Mouse (Mus musculus) layer of hippocampus, adult 6 months (tissue): ENCODE data around the gene Mapt. TPM values are rescaled to one million over a fixed set of nuclear protein-coding genes. Genes with fewer than 3 reads are reported as not detected.

ENCODE experiments used
- long read RNA-seq, 2 experiments: library from polyadenylated mRNA; unstranded; transcript quantifications; one replicate each; pipeline ENCODE4 v2.0.0; 2019 to 2020
- microRNA-seq: library from miRNA; unstranded; fragments of <30 nt; microRNA quantifications from one replicate; pipeline ENCODE4 v1.2.0, GENCODE M21; 2020
- polyA plus RNA-seq: library from polyadenylated mRNA; unstranded; fragments of <200 nt; fragmentation: Nextera tagmentation; gene quantifications from 2 replicates; pipeline ENCODE4 v1.2.3, GENCODE M21; 2021

Mapt gene
- 187 and 243 TPM in 2 replicates for polyA plus RNA-seq
- long read RNA-seq, experiment 1, full-length matches to known transcripts, result 268 of 396 reads
- long read RNA-seq, experiment 1, partial matches to known transcripts, result 65 of 396 reads
- long read RNA-seq, experiment 1, other reads (novel, unspliced or antisense), result 63 of 396 reads
- long read RNA-seq, experiment 2, full-length matches to known transcripts, result 471 of 711 reads
- long read RNA-seq, experiment 2, partial matches to known transcripts, result 66 of 711 reads
- long read RNA-seq, experiment 2, other reads (novel, unspliced or antisense), result 174 of 711 reads

DNA sequence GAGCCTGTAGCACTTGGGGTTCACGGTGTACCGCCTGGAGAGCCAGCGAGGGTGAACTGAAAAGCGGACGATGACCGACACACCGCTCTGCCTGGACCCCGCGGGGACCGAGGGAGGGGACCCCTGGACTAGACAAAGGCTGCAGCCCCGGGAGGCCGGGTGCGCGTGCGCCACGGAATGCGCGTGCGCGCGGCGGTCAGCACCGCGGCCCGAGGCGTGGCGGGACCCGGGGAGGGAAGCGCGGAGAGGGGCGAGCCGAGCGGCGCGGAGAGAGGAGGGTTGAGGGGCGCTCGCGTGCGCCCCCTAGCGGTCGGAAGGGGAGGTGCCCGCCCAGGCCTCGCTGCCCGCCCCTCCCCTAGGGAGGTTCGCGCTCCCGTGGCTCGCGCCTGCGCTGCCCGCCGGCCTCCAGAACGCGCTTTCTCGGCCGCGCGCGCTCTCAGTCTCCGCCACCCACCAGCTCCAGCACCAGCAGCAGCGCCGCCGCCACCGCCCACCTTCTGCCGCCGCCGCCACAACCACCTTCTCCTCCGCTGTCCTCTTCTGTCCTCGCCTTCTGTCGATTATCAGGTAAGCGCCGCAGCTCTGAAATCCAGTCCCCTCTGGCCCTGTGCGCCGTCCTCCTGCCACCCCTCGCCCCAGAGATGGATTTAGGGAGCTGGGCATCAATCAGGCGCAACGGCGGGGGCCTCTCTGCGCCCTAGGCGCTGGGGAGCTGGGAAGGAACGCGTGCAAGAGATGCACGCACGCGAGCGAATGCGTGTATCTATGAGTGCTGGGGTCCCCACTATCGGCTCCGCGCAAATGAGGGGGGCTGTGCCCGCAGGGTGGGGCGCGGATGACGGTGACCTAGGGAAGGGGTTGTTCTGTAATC lies at the start of gene Mapt:
Mapt (plus strand) TSS at position 350 of the 871 bp plus-strand sequence.

DNA sequence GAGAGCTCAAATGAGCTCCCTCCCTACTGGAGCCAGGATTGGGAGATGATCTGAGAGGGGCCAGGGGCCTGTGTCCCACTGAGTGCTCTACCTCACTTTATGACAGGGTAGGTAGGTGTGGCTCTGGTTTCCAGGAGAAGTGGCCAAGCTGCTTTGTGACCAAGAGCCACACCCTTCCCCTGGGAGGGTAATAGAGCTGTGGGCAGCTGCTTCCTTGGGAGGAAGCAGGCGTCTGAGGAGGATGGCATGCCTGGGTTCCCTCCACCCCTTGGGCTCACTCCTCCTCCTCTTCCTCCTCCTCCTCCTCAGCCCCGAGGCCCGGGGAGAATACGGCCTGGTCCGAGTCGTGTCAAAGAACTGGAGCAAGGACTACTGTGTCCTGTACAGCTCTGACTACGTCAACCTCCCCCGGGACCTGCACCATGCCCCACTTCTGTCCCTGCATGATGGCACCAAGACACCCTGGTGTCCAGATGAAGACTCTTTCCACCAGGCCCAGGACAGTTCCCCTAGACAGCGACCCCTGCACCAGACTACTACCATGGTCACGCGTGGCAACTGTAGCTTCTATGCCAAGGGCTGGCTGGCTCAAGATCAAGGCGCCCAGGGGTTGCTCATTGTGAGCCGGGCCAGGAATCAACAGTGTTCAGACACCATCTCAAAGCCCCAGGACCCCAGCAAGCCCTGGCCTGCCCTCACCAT lies 44.9 kb upstream of the Mapt start, which contains the start of gene Sppl2c:
Sppl2c (plus strand) TSS at position 193 of the 702 bp plus-strand sequence.

Small RNAs within 50 kb of the gene (microRNA-seq; reads per million reads assigned to microRNA genes)
- not detected for gene Gm47310

Other genes with a start within 250 kb of the Mapt start
- gene Crhr1, start 98.5 kb upstream of the Mapt start, polyA plus RNA-seq, result 4.1 and 6.8 TPM in 2 replicates
- gene Sppl2c, start 45.1 kb upstream of the Mapt start, polyA plus RNA-seq, result not detected in 2 replicates
- gene Kansl1, start 237.5 kb downstream of the Mapt start, polyA plus RNA-seq, result 12.9 and 13.4 TPM in 2 replicates